Mouse (Mus musculus) kidney, embryonic 16.5 days (tissue): ENCODE measurements around the gene Sorbs1. TPM values are rescaled to one million over a fixed set of nuclear protein-coding genes. Genes with fewer than 3 reads are reported as not detected.

Source experiments
- ATAC-seq: fragments of 200-750 bp; cut with Nextera tagmentation; 2 replicates; pipeline ENCODE4 v1.8.0; 2017; ENCODE audit warnings: moderate TSS enrichment; ENCODE audit not compliant: low FRiP score, low TSS enrichment
- H3K27ac ChIP-seq: fragments of 300-500 bp; sonication (generic); 2 replicates; pipeline ENCODE4 v1.5.1; 2014; ENCODE audit warnings: low read length
- H3K27me3 ChIP-seq: fragments of 300-500 bp; sonication (generic); 2 replicates; pipeline ENCODE4 v1.6.1; 2014; ENCODE audit warnings: low read length, control low read depth, mixed read lengths; ENCODE audit not compliant: insufficient read depth
- H3K36me3 ChIP-seq: fragments of 300-500 bp; sonication (generic); 2 replicates; pipeline ENCODE4 v1.6.1; 2014; ENCODE audit warnings: low read length, control low read depth, mixed read lengths; ENCODE audit not compliant: insufficient read depth
- H3K4me1 ChIP-seq: fragments of 300-500 bp; sonication (generic); 2 replicates; pipeline ENCODE4 v1.6.1; 2014; ENCODE audit warnings: low read length, control low read depth, mixed read lengths; ENCODE audit not compliant: insufficient read depth
- H3K4me2 ChIP-seq: fragments of 300-500 bp; sonication (generic); replicated peaks from 2 replicates; pipeline ENCODE4 v1.6.1; 2014; ENCODE audit warnings: low read depth, low read length
- H3K4me3 ChIP-seq: fragments of 300-500 bp; sonication (generic); 2 replicates; pipeline ENCODE4 v1.5.1; 2014; ENCODE audit warnings: mild to moderate bottlenecking, low read length
- H3K9ac ChIP-seq: fragments of 300-500 bp; sonication (generic); replicated peaks from 2 replicates; pipeline ENCODE4 v1.6.1; 2014; ENCODE audit warnings: low read length
- H3K9me3 ChIP-seq: fragments of 300-500 bp; sonication (generic); 2 replicates; pipeline ENCODE4 v1.6.1; 2016; ENCODE audit warnings: low read length, control low read depth
- WGBS: fragments of 180-500 bp; shearing (Covaris S2); extraction: QIAGEN DNeasy Blood & Tissue Kit; methylation state at CpG from one replicate; pipeline ENCODE4 v1.1.7; 2014; 5-methylcytosine and 5-hydroxymethylcytosine counted together
- polyA plus RNA-seq: library from polyadenylated mRNA; unstranded; fragments of >200 nt; fragmentation: Nextera tagmentation; extraction: Ambion mirVana; gene quantifications from 2 replicates; pipeline ENCODE4 v1.2.1, GENCODE M21; 2015

Sorbs1 gene
- polyA plus RNA-seq, 1 experiment from 2014 or later = 60.1 TPM

GRCm38 (mm10) chr19:40310410-40311130 is 203.0 kb downstream of the Sorbs1 start:
- no peaks in the 10 kb centered on the region for H3K4me1 ChIP-seq
- no peak overlapping the region for H3K9ac ChIP-seq
- no peaks in the 10 kb centered on the region for H3K9me3 ChIP-seq
- 0 out of 2 replicates have a peak, but pooled peaks have one; percentile 64 for ATAC-seq
- WGBS = 75% methylated on average over 15 of the region's 15 CpGs
- H3K4me2 ChIP-seq = no peak overlapping the region
- H3K27me3 ChIP-seq = no peaks in the 10 kb centered on the region
- H3K27ac ChIP-seq = no peak overlapping the region
- H3K4me3 ChIP-seq = no peak overlapping the region
- peaks cover 10% of the 10 kb centered on the region; the same call in 1 of the 2 replicates for H3K36me3 ChIP-seq

GRCm38 (mm10) chr19:40309911-40310310 is 203.7 kb downstream of the Sorbs1 start:
- H3K4me2 ChIP-seq = no peak overlapping the region
- H3K4me3 ChIP-seq = no peak overlapping the region
- WGBS = 87% methylated on average over 12 of the region's 12 CpGs
- H3K9me3 ChIP-seq = no peaks in the 10 kb centered on the region
- H3K4me1 ChIP-seq = no peaks in the 10 kb centered on the region
- H3K9ac ChIP-seq = no peak overlapping the region
- ATAC-seq = no peak
- no peaks in the 10 kb centered on the region for H3K27me3 ChIP-seq
- H3K36me3 ChIP-seq = peaks cover 10% of the 10 kb centered on the region; the same call in 1 of the 2 replicates
- no peak overlapping the region for H3K27ac ChIP-seq

GRCm38 (mm10) chr19:40307550-40307949 is 206.0 kb downstream of the Sorbs1 start:
- Histone ChIP-seq H3K27ac (no peak overlapping the region), H3K4me3 (no peak overlapping the region), H3K27me3 (no peaks in the 10 kb centered on the region), H3K4me2 (no peak overlapping the region), H3K36me3 (peaks cover 10% of the 10 kb centered on the region; the same call in 1 of the 2 replicates), H3K4me1 (no peaks in the 10 kb centered on the region), H3K9ac (no peak overlapping the region), H3K9me3 (no peaks in the 10 kb centered on the region)
- 67% methylated on average over 7 of the region's 7 CpGs for WGBS
- no peak for ATAC-seq

- Histone ChIP-seq H3K9ac (no peak overlapping the region), H3K36me3 (peaks cover 9% of the 10 kb centered on the region; the same call in 1 of the 2 replicates), H3K27ac (no peak overlapping the region), H3K9me3 (no peaks in the 10 kb centered on the region), H3K27me3 (no peaks in the 10 kb centered on the region), H3K4me1 (no peaks in the 10 kb centered on the region), H3K4me3 (no peak overlapping the region), H3K4me2 (no peak overlapping the region)
- WGBS = 77% methylated on average over 2 of the region's 2 CpGs
- no peak for ATAC-seq
Measured at GRCm38 (mm10) chr19:40306631-40307030, 206.9 kb downstream of the Sorbs1 start.

GRCm38 (mm10) chr19:40305456-40305855 is 208.1 kb downstream of the Sorbs1 start:
- Histone ChIP-seq H3K27ac (no peak overlapping the region), H3K4me1 (no peaks in the 10 kb centered on the region), H3K4me2 (no peak overlapping the region), H3K9me3 (no peaks in the 10 kb centered on the region), H3K36me3 (peaks cover 5% of the 10 kb centered on the region; the same call in 1 of the 2 replicates), H3K4me3 (no peak overlapping the region), H3K9ac (no peak overlapping the region), H3K27me3 (no peaks in the 10 kb centered on the region)
- 76% methylated on average over 7 of the region's 7 CpGs for WGBS
- no peak for ATAC-seq

- Histone ChIP-seq H3K4me3 (no peak overlapping the region), H3K9ac (no peak overlapping the region), H3K4me1 (no peaks in the 10 kb centered on the region), H3K9me3 (no peaks in the 10 kb centered on the region), H3K4me2 (no peak overlapping the region), H3K36me3 (no peaks in the 10 kb centered on the region), H3K27me3 (no peaks in the 10 kb centered on the region), H3K27ac (no peak overlapping the region)
- WGBS = 76% methylated on average over 9 of the region's 9 CpGs
- no peak for ATAC-seq
Measured at GRCm38 (mm10) chr19:40302916-40303315, 210.7 kb downstream of the Sorbs1 start.

GRCm38 (mm10) chr19:40302477-40302876 is 211.1 kb downstream of the Sorbs1 start:
- WGBS = 88% methylated on average over 5 of the region's 5 CpGs
- Histone ChIP-seq H3K27me3 (no peaks in the 10 kb centered on the region), H3K9ac (no peak overlapping the region), H3K4me1 (no peaks in the 10 kb centered on the region), H3K4me2 (no peak overlapping the region), H3K27ac (no peak overlapping the region), H3K36me3 (no peaks in the 10 kb centered on the region), H3K9me3 (no peaks in the 10 kb centered on the region), H3K4me3 (no peak overlapping the region)
- ATAC-seq = no peak

- Histone ChIP-seq H3K27me3 (no peaks in the 10 kb centered on the region), H3K27ac (no peak overlapping the region), H3K9ac (no peak overlapping the region), H3K4me2 (no peak overlapping the region), H3K4me3 (no peak overlapping the region), H3K4me1 (no peaks in the 10 kb centered on the region), H3K36me3 (no peaks in the 10 kb centered on the region), H3K9me3 (no peaks in the 10 kb centered on the region)
- 80% methylated on average over 12 of the region's 12 CpGs for WGBS
- no peak for ATAC-seq
Measured at GRCm38 (mm10) chr19:40299983-40300759, 213.4 kb downstream of the Sorbs1 start.

GRCm38 (mm10) chr19:40299182-40299581 is 214.4 kb downstream of the Sorbs1 start:
- no peak overlapping the region for H3K4me2 ChIP-seq
- no peak overlapping the region for H3K27ac ChIP-seq
- no peaks in the 10 kb centered on the region for H3K9me3 ChIP-seq
- H3K27me3 ChIP-seq = no peaks in the 10 kb centered on the region
- H3K9ac ChIP-seq = no peak overlapping the region
- 48% methylated on average over 6 of the region's 6 CpGs for WGBS
- no peaks in the 10 kb centered on the region for H3K4me1 ChIP-seq
- no peak overlapping the region for H3K4me3 ChIP-seq
- no peak for ATAC-seq
- H3K36me3 ChIP-seq = peaks cover 2% of the 10 kb centered on the region; the same call in 1 of the 2 replicates

GRCm38 (mm10) chr19:40298574-40298973 is 215.0 kb downstream of the Sorbs1 start:
- no peak overlapping the region for H3K4me2 ChIP-seq
- ATAC-seq = no peak
- peaks cover 5% of the 10 kb centered on the region; the same call in 1 of the 2 replicates for H3K36me3 ChIP-seq
- no peak overlapping the region for H3K9ac ChIP-seq
- WGBS = 92% methylated on average over 2 of the region's 2 CpGs
- H3K27ac ChIP-seq = no peak overlapping the region
- H3K4me1 ChIP-seq = no peaks in the 10 kb centered on the region
- H3K9me3 ChIP-seq = no peaks in the 10 kb centered on the region
- H3K27me3 ChIP-seq = no peaks in the 10 kb centered on the region
- no peak overlapping the region for H3K4me3 ChIP-seq
